Mouse (Mus musculus): ENCODE measurements around the gene Lonp2. TPM values are rescaled to one million over a fixed set of nuclear protein-coding genes. Genes with fewer than 3 reads are reported as not detected.

Lonp2 gene
- polyA plus RNA-seq, 1 experiment, result 31.4 TPM

DNA sequence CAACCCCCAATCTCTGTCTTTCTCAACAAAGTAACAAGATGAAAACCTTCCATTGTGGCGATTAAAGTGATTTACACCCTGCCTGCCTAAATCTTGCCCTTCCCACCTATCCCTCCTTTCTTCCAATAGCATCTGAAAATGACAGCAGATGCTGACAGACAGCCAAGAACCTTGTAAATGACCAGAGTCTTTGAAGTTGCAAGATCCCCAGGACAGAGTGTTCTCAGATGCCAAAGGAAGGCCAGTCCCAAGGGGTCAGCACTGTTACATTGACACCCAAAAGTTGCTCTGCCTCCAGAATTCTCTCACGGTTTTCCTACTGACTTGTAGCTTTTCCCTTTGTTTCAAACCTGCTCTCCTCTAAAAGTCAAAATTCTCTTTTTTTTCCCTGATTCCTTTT, 126.0 kb downstream of the Lonp2 start:
- TF ChIP-seq POLR2A (IDR thresholded peaks at IDR 0.05; ENCODE audit: insufficient read length, low read depth), result no peak
- no peak for TF ChIP-seq MAX (IDR thresholded peaks at IDR 0.05; ENCODE audit: low read depth)
- no peak for TF ChIP-seq MYOG (IDR thresholded peaks at IDR 0.05; ENCODE audit: control insufficient read depth in 1 of 3, insufficient read depth in 1 of 3, insufficient read length in 2 of 3, low read depth in 2 of 3)
- TF ChIP-seq SRF (IDR thresholded peaks at IDR 0.05; ENCODE audit: control insufficient read depth, insufficient read length, low read depth), result no peak
- no peak for TF ChIP-seq MYOD1 (IDR thresholded peaks at IDR 0.05; ENCODE audit: control insufficient read depth in 1 of 3, insufficient read length in 2 of 3, low read depth in 2 of 3)
- no peak for TF ChIP-seq CEBPB (IDR thresholded peaks at IDR 0.05; ENCODE audit: insufficient read depth, poor library complexity, severe bottlenecking)
- no peak for TF ChIP-seq E2F4 (IDR thresholded peaks at IDR 0.05; ENCODE audit: insufficient read depth)
- TF ChIP-seq POLR2AphosphoS2 (IDR thresholded peaks at IDR 0.05; ENCODE audit: insufficient read length, low read depth), result no peak
- no peak for TF ChIP-seq REST (IDR thresholded peaks at IDR 0.05; ENCODE audit: insufficient read depth, insufficient read length)
- TF ChIP-seq TCF12 (IDR thresholded peaks at IDR 0.05; ENCODE audit: insufficient read depth, poor library complexity, severe bottlenecking), result no peak
- no peak for TF ChIP-seq USF1 (IDR thresholded peaks at IDR 0.05; ENCODE audit: low read depth)
- TF ChIP-seq TCF3 (IDR thresholded peaks at IDR 0.05; ENCODE audit: insufficient read length, low read depth), result no peak
- no peak overlapping the region for H3K4me3 ChIP-seq
- H3K27me3 ChIP-seq (ENCODE audit: control insufficient read depth, insufficient read depth, insufficient read length), result no peaks in the 10 kb centered on the region
- no peak overlapping the region for H3ac ChIP-seq (ENCODE audit: control insufficient read depth, insufficient read length)
- no peak overlapping the region for H3K4me2 ChIP-seq (ENCODE audit: low read depth)
- peaks cover 5% of the 10 kb centered on the region for H3K79me2 ChIP-seq (ENCODE audit: control insufficient read depth, insufficient read depth)
- no peaks in the 10 kb centered on the region for H3K36me3 ChIP-seq (ENCODE audit: control insufficient read depth, insufficient read depth)

DNA sequence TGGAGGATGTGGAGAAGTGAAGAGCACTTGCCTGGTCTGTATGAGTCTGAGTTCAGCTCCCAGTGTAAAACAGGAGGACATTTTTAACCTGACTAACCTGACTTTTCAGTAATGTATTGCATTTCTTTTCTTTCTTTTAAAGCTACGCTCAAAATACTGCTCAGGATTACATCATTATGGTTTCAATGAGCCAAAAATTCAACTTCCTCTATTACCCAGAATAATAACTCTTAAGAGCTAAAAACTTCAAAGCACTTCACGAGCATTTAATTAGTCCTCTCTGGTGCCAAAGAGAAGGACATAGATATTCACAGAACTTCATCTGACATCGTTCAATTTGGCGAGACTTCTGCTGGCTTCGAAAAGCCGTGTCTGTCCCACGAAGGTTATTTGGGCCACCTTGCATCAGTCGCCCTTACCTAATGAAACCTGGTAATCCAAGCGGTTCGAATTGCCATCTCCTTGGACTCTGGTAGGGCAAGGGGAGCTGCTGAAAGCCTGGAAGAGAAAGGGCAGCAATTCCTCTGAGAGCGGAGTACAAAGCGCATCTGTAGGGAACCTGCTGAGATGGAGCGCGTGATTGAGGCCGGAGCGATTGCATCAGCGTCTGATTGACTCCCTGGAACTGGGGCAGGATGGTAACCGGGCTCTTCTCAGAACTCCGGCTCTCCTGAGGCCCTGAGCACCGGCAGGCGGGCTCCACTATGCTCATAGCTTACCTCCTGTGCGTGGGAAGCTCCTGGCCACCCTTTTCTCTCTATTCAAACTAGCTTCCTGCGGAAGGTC, 133.3 kb downstream of the Lonp2 start:
- Histone ChIP-seq H3ac (ENCODE audit: control insufficient read depth, insufficient read length) (no peak overlapping the region), H3K27me3 (ENCODE audit: control insufficient read depth, insufficient read depth, insufficient read length) (no peaks in the 10 kb centered on the region), H3K79me2 (ENCODE audit: control insufficient read depth, insufficient read depth) (no peaks in the 10 kb centered on the region), H3K36me3 (ENCODE audit: control insufficient read depth, insufficient read depth) (no peaks in the 10 kb centered on the region), H3K4me3 (no peak overlapping the region), H3K4me2 (ENCODE audit: low read depth) (no peak overlapping the region)
- no peak for TF ChIP-seq REST (IDR thresholded peaks at IDR 0.05; ENCODE audit: insufficient read depth, insufficient read length)
- TF ChIP-seq POLR2A (IDR thresholded peaks at IDR 0.05; ENCODE audit: insufficient read length, low read depth), result no peak
- no peak for TF ChIP-seq SRF (IDR thresholded peaks at IDR 0.05; ENCODE audit: control insufficient read depth, insufficient read length, low read depth)
- TF ChIP-seq E2F4 (IDR thresholded peaks at IDR 0.05; ENCODE audit: insufficient read depth), result no peak
- no peak for TF ChIP-seq MYOG (IDR thresholded peaks at IDR 0.05; ENCODE audit: control insufficient read depth in 1 of 3, insufficient read depth in 1 of 3, insufficient read length in 2 of 3, low read depth in 2 of 3)
- no peak for TF ChIP-seq MYOD1 (IDR thresholded peaks at IDR 0.05; ENCODE audit: control insufficient read depth in 1 of 3, insufficient read length in 2 of 3, low read depth in 2 of 3)
- TF ChIP-seq CEBPB (IDR thresholded peaks at IDR 0.05; ENCODE audit: insufficient read depth, poor library complexity, severe bottlenecking), result no peak
- TF ChIP-seq TCF12 (IDR thresholded peaks at IDR 0.05; ENCODE audit: insufficient read depth, poor library complexity, severe bottlenecking), result no peak
- no peak for TF ChIP-seq POLR2AphosphoS2 (IDR thresholded peaks at IDR 0.05; ENCODE audit: insufficient read length, low read depth)
- TF ChIP-seq TCF3 (IDR thresholded peaks at IDR 0.05; ENCODE audit: insufficient read length, low read depth), result no peak
- no peak for TF ChIP-seq MAX (IDR thresholded peaks at IDR 0.05; ENCODE audit: low read depth)
- no peak for TF ChIP-seq USF1 (IDR thresholded peaks at IDR 0.05; ENCODE audit: low read depth)

DNA sequence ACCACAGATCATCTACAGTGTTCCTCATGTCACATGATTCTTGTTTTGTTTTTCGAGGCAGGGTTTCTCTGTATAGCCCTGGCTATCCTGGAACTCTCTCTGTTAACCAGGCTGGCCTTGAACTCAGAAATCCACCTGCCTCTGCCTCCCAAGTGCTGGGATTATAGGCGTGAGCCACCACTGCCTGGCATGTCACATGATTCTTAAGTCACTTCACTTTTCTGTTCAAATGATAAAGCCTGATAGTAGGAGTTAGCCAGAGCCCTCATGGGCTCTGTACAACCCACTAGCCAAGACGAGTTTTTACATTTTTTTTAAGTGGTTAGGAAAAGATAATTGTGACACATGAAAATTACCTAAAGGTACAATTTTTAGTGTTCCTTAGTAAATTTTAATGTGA, 134.8 kb downstream of the Lonp2 start:
- Histone ChIP-seq H3K79me2 (ENCODE audit: control insufficient read depth, insufficient read depth) (no peaks in the 10 kb centered on the region), H3ac (ENCODE audit: control insufficient read depth, insufficient read length) (no peak overlapping the region), H3K4me2 (ENCODE audit: low read depth) (no peak overlapping the region), H3K36me3 (ENCODE audit: control insufficient read depth, insufficient read depth) (no peaks in the 10 kb centered on the region), H3K4me3 (no peak overlapping the region), H3K27me3 (ENCODE audit: control insufficient read depth, insufficient read depth, insufficient read length) (no peaks in the 10 kb centered on the region)
- no peak for TF ChIP-seq TCF3 (IDR thresholded peaks at IDR 0.05; ENCODE audit: insufficient read length, low read depth)
- TF ChIP-seq TCF12 (IDR thresholded peaks at IDR 0.05; ENCODE audit: insufficient read depth, poor library complexity, severe bottlenecking), result no peak
- no peak for TF ChIP-seq POLR2A (IDR thresholded peaks at IDR 0.05; ENCODE audit: insufficient read length, low read depth)
- no peak for TF ChIP-seq MYOD1 (IDR thresholded peaks at IDR 0.05; ENCODE audit: control insufficient read depth in 1 of 3, insufficient read length in 2 of 3, low read depth in 2 of 3)
- no peak for TF ChIP-seq SRF (IDR thresholded peaks at IDR 0.05; ENCODE audit: control insufficient read depth, insufficient read length, low read depth)
- no peak for TF ChIP-seq REST (IDR thresholded peaks at IDR 0.05; ENCODE audit: insufficient read depth, insufficient read length)

DNA sequence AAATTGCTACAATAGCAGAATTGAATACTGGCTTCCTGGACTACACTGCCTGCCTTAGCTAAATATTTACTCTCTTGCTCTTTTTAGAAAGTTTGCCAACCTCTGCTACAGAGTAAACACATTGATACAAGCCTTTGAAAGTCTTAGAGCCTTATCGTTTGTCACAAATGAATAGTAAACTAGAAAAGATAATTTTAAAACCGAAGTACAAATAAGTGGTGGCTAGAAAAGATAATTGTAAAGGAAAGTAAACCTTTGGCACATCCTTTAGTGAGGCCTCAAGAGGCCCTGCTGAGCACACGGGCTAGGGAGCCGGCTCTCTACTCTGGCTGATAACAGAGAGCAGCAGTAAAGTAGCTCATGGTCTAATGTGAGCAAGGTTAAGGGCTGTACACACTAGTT, 135.2 kb downstream of the Lonp2 start:
- TF ChIP-seq MYOD1 (IDR thresholded peaks at IDR 0.05; ENCODE audit: control insufficient read depth in 1 of 3, insufficient read length in 2 of 3, low read depth in 2 of 3) (no peak), TCF12 (IDR thresholded peaks at IDR 0.05; ENCODE audit: insufficient read depth, poor library complexity, severe bottlenecking) (no peak), MYOG (IDR thresholded peaks at IDR 0.05; ENCODE audit: control insufficient read depth in 1 of 3, insufficient read depth in 1 of 3, insufficient read length in 2 of 3, low read depth in 2 of 3) (no peak), POLR2A (IDR thresholded peaks at IDR 0.05; ENCODE audit: insufficient read length, low read depth) (no peak), CEBPB (IDR thresholded peaks at IDR 0.05; ENCODE audit: insufficient read depth, poor library complexity, severe bottlenecking) (no peak), USF1 (IDR thresholded peaks at IDR 0.05; ENCODE audit: low read depth) (no peak), REST (IDR thresholded peaks at IDR 0.05; ENCODE audit: insufficient read depth, insufficient read length) (no peak), POLR2AphosphoS2 (IDR thresholded peaks at IDR 0.05; ENCODE audit: insufficient read length, low read depth) (no peak), SRF (IDR thresholded peaks at IDR 0.05; ENCODE audit: control insufficient read depth, insufficient read length, low read depth) (no peak), E2F4 (IDR thresholded peaks at IDR 0.05; ENCODE audit: insufficient read depth) (no peak), TCF3 (IDR thresholded peaks at IDR 0.05; ENCODE audit: insufficient read length, low read depth) (no peak), MAX (IDR thresholded peaks at IDR 0.05; ENCODE audit: low read depth) (no peak)
- H3K27me3 ChIP-seq (ENCODE audit: control insufficient read depth, insufficient read depth, insufficient read length), result no peaks in the 10 kb centered on the region

More for the DNA sequence above, 135.2 kb downstream of the Lonp2 start:
- Histone ChIP-seq H3ac (ENCODE audit: control insufficient read depth, insufficient read length) (no peak overlapping the region), H3K4me2 (ENCODE audit: low read depth) (no peak overlapping the region), H3K4me3 (no peak overlapping the region), H3K36me3 (ENCODE audit: control insufficient read depth, insufficient read depth) (no peaks in the 10 kb centered on the region), H3K79me2 (ENCODE audit: control insufficient read depth, insufficient read depth) (no peaks in the 10 kb centered on the region)
